Mouse (Mus musculus): Measurements from ENCODE around the gene Sla2. TPM values are rescaled to one million over a fixed set of nuclear protein-coding genes. Genes with fewer than 3 reads are reported as not detected.

The Sla2 gene
- polyA plus RNA-seq (2015; fragmentation: Nextera tagmentation; extraction: Ambion mirVana), result 1.8 and 2.4 TPM in 2 replicates

DNA sequence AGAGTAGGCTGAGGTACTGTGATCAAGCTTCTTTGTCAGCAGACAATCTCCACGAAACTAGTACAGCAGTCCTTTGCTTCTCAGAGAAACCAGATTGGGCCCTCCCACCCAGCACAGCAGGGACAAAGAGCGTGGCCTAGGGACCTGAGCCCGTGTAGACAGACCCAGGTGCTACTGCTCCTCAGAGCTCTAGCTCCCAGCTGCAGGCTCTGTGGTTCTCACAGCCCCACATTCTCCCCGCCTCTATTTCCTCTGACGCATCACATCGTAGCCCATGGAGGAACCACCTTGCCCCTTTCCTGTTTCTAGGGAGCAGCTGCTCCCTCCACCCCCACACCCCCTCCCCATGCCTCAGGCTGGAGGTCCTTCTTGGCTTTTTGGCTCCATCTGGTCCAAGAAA is at the start of gene Sla2:
TSS of gene Sla2 (minus strand) at position 176 of the 400 bp plus-strand sequence.
- H3K36me3 ChIP-seq (replicated peaks; ENCODE audit: insufficient read depth, low read length), result no peaks in the 10 kb centered on the region
- DNase-seq (no peak), ATAC-seq (peak; percentile 12; the same call in 1 of the 2 replicates)
- no peak within 1 kb of the TSS for H3K4me2 ChIP-seq (ENCODE audit: low read depth, low read length)
- H3K4me3 ChIP-seq (ENCODE audit: low read depth, low read length), result no peak within 1 kb of the TSS
- H3K27me3 ChIP-seq (ENCODE audit: insufficient read depth, low read length), result no peaks in the 10 kb centered on the region
- H3K9ac ChIP-seq (replicated peaks), result no peak within 1 kb of the TSS
- H3K27ac ChIP-seq (ENCODE audit: low read depth), result no peak within 1 kb of the TSS
- 22% methylated on average over 6 of the region's 6 CpGs for WGBS (ENCODE audit: insufficient replicate concordance)
- TF ChIP-seq CTCF (IDR thresholded peaks at IDR 0.05; ENCODE audit: low read depth), result no peak
- no peak for TF ChIP-seq EP300 (IDR thresholded peaks at IDR 0.05; ENCODE audit: low read depth)
- H3K4me1 ChIP-seq (ENCODE audit: insufficient read depth), result peaks cover 21% of the 10 kb centered on the region
- no peaks in the 10 kb centered on the region for H3K9me3 ChIP-seq (ENCODE audit: low read length)

DNA sequence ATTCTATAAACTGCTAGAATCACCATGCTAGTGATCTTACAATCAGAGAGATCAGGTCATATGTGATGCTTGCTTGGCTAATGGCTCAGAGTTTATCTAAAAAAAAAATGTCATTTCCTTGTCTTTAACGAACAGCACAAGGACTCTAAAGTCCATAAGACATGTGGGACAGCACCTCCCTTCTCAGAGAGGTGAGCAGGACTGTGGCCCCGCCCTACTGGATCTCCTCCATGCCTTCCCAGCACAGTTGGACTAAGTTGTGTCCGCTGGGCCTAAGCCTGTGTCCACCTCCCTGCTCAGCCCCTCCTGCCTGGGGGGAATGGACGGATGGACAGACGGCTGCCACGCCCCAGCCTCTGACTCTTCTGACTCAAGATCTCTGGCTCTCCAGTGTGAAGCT is 48.0 kb upstream of the Sla2 start:
- DNase-seq (no peak), ATAC-seq (no peak)
- Histone ChIP-seq H3K4me2 (ENCODE audit: low read depth, low read length) (no peak overlapping the region), H3K9me3 (ENCODE audit: low read length) (no peaks in the 10 kb centered on the region), H3K27me3 (ENCODE audit: insufficient read depth, low read length) (no peaks in the 10 kb centered on the region), H3K4me1 (ENCODE audit: insufficient read depth) (no peaks in the 10 kb centered on the region), H3K36me3 (replicated peaks; ENCODE audit: insufficient read depth, low read length) (peaks cover 12% of the 10 kb centered on the region), H3K9ac (replicated peaks) (no peak overlapping the region), H3K4me3 (ENCODE audit: low read depth, low read length) (no peak overlapping the region), H3K27ac (ENCODE audit: low read depth) (no peak overlapping the region)
- TF ChIP-seq CTCF (IDR thresholded peaks at IDR 0.05; ENCODE audit: low read depth) (no peak), EP300 (IDR thresholded peaks at IDR 0.05; ENCODE audit: low read depth) (no peak)
- WGBS (ENCODE audit: insufficient replicate concordance), result 82% methylated on average over 6 of the region's 6 CpGs

DNA sequence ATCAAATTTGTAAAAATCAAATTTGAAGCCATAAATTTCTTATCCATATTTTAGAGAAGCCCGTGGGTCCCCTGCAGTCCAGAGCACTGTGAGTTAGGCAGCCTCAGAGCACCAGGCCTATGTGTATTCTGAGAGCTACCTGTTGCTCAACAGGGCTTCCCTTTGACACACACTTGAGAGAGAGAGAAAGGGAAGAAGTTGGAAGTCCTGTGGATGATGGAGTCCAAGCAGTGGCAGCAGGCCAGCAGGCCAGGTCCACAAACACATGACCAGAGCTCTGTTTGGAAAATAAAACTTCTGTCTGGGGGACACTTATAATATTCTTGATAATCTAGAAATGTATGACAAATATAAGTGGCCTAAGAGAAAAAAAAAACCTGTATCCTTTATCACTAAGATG is 46.4 kb upstream of the Sla2 start:
- H3K4me1 ChIP-seq (ENCODE audit: insufficient read depth), result no peaks in the 10 kb centered on the region
- H3K4me3 ChIP-seq (ENCODE audit: low read depth, low read length), result no peak overlapping the region
- H3K9ac ChIP-seq (replicated peaks), result no peak overlapping the region
- no peaks in the 10 kb centered on the region for H3K9me3 ChIP-seq (ENCODE audit: low read length)
- no peak overlapping the region for H3K4me2 ChIP-seq (ENCODE audit: low read depth, low read length)
- no peak for DNase-seq
- H3K27me3 ChIP-seq (ENCODE audit: insufficient read depth, low read length), result no peaks in the 10 kb centered on the region
- 57% methylated on average over 1 of the region's 1 CpGs for WGBS (ENCODE audit: insufficient replicate concordance)
- H3K27ac ChIP-seq (ENCODE audit: low read depth), result no peak overlapping the region
- TF ChIP-seq EP300 (IDR thresholded peaks at IDR 0.05; ENCODE audit: low read depth) (no peak), CTCF (IDR thresholded peaks at IDR 0.05; ENCODE audit: low read depth) (no peak)
- H3K36me3 ChIP-seq (replicated peaks; ENCODE audit: insufficient read depth, low read length), result peaks cover 13% of the 10 kb centered on the region
- ATAC-seq, result no peak

DNA sequence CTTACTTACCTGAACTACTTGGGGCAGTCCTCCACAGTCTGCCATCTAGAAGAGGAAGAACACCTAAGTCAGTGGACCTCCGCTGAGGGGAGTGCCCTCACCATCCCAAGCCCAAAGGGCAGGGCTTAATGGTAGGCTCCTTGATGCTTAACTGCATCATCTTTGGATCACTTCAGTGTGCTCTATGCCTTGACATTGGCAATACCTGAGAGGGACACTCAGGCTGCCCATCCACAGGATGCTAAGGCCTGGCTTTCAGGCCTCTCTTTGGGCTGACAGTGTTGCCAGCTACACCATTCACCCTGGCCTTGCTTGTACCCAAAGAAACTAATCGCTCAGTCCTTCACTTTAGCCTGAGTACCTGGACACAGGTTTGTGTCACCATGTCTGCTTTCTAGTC is 44.4 kb upstream of the Sla2 start:
- ATAC-seq (no peak), DNase-seq (no peak)
- peaks cover 15% of the 10 kb centered on the region for H3K36me3 ChIP-seq (replicated peaks; ENCODE audit: insufficient read depth, low read length)
- H3K27me3 ChIP-seq (ENCODE audit: insufficient read depth, low read length), result no peaks in the 10 kb centered on the region
- H3K4me1 ChIP-seq (ENCODE audit: insufficient read depth), result no peaks in the 10 kb centered on the region; the same call in 1 of the 2 replicates
- TF ChIP-seq CTCF (IDR thresholded peaks at IDR 0.05; ENCODE audit: low read depth) (no peak), EP300 (IDR thresholded peaks at IDR 0.05; ENCODE audit: low read depth) (no peak)
- WGBS (ENCODE audit: insufficient replicate concordance), result 98% methylated on average over 2 of the region's 2 CpGs
- H3K27ac ChIP-seq (ENCODE audit: low read depth), result no peak overlapping the region
- H3K9me3 ChIP-seq (ENCODE audit: low read length), result no peaks in the 10 kb centered on the region
- no peak overlapping the region for H3K9ac ChIP-seq (replicated peaks)
- no peak overlapping the region for H3K4me2 ChIP-seq (ENCODE audit: low read depth, low read length)
- no peak overlapping the region for H3K4me3 ChIP-seq (ENCODE audit: low read depth, low read length)

DNA sequence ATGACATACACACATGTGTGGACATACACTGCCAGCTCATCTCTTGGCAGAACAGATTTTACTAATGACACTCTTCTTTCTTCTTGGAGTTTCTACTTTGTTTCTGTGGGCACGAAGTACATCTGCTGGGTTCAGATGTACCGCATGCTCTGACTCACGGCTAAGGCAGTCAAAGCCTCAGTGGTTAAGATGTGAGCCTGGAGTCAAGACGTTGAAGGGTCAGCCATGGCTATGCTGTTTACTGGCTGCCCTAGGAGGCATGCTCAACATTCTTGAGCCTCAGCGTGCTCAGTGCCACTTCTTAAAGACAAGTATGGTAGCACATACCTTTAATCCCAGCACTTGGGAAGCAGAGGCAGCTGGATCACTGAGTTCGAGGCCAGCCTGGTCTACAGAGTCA is 43.6 kb upstream of the Sla2 start:
- no peak for ATAC-seq
- no peaks in the 10 kb centered on the region for H3K27me3 ChIP-seq (ENCODE audit: insufficient read depth, low read length)
- peaks cover 2% of the 10 kb centered on the region; the same call in 1 of the 2 replicates for H3K4me1 ChIP-seq (ENCODE audit: insufficient read depth)
- no peak for DNase-seq
- H3K4me3 ChIP-seq (ENCODE audit: low read depth, low read length), result no peak overlapping the region
- no peaks in the 10 kb centered on the region for H3K9me3 ChIP-seq (ENCODE audit: low read length)
- no peak overlapping the region for H3K4me2 ChIP-seq (ENCODE audit: low read depth, low read length)
- WGBS (ENCODE audit: insufficient replicate concordance), result 87% methylated on average over 6 of the region's 6 CpGs
- H3K36me3 ChIP-seq (replicated peaks; ENCODE audit: insufficient read depth, low read length), result peaks cover 15% of the 10 kb centered on the region
- no peak overlapping the region for H3K27ac ChIP-seq (ENCODE audit: low read depth)
- no peak overlapping the region for H3K9ac ChIP-seq (replicated peaks)
- no peak for TF ChIP-seq EP300 (IDR thresholded peaks at IDR 0.05; ENCODE audit: low read depth)
- TF ChIP-seq CTCF (IDR thresholded peaks at IDR 0.05; ENCODE audit: low read depth), result no peak

DNA sequence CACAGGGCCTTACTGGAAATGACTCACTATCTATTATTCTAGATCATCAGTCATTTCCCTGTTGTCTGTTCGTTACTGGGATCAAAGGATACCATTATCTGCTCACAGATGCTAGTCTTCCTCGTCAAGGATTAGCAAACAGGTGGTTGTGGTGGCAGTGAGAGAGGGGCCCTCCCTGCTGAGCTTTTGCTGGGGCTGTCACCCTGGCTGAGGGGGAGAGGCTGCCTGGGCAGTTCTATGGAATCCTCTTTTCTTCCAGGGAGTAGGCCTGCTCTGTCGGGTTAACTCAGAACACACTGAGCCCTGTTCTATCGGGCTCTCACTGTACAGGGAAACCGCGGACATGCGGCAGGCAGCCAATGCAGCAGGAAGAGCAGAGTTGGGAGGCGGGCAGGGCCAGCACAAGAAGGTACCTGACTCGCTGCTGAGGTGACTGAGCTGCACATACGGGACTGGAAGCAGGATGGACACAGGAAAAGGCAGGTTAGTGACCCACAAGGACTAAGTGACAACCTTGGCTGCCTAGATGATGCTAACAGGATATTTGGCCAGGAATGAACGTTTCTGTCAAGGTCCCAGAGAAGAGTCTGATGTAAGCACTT is 42.6 kb upstream of the Sla2 start:
- no peak overlapping the region for H3K4me3 ChIP-seq (ENCODE audit: low read depth, low read length)
- no peak for DNase-seq
- H3K9ac ChIP-seq (replicated peaks), result no peak overlapping the region
- H3K36me3 ChIP-seq (replicated peaks; ENCODE audit: insufficient read depth, low read length), result peaks cover 12% of the 10 kb centered on the region
- H3K27me3 ChIP-seq (ENCODE audit: insufficient read depth, low read length), result no peaks in the 10 kb centered on the region
- TF ChIP-seq CTCF (IDR thresholded peaks at IDR 0.05; ENCODE audit: low read depth) (no peak), EP300 (IDR thresholded peaks at IDR 0.05; ENCODE audit: low read depth) (no peak)
- no peak for ATAC-seq
- H3K4me2 ChIP-seq (ENCODE audit: low read depth, low read length), result no peak overlapping the region
- no peak overlapping the region for H3K27ac ChIP-seq (ENCODE audit: low read depth)
- no peaks in the 10 kb centered on the region for H3K9me3 ChIP-seq (ENCODE audit: low read length)
- 61% methylated on average over 11 of the region's 11 CpGs for WGBS (ENCODE audit: insufficient replicate concordance)
- H3K4me1 ChIP-seq (ENCODE audit: insufficient read depth), result peaks cover 10% of the 10 kb centered on the region; the same call in 1 of the 2 replicates

All from liver, postnatal 0 days (tissue).